Mouse (Mus musculus) thymus, postnatal 0 days (tissue): Measurements from ENCODE around the gene Slc5a10. TPM values are rescaled to one million over a fixed set of nuclear protein-coding genes. Genes with fewer than 3 reads are reported as not detected.

ENCODE experiments used
- DNase-seq: peaks from one replicate; pipeline ENCODE4 v3.0.0-alpha.2; 2015; ENCODE audit warnings: low spot score
- polyA plus RNA-seq: library from polyadenylated mRNA; unstranded; fragments of >200 nt; fragmentation: Nextera tagmentation; extraction: Ambion mirVana; gene quantifications from 2 replicates; pipeline ENCODE4 v1.2.1, GENCODE M21; 2015

Slc5a10 gene
- polyA plus RNA-seq, 1 experiment from 2014 or later: 0.10 TPM

DNA sequence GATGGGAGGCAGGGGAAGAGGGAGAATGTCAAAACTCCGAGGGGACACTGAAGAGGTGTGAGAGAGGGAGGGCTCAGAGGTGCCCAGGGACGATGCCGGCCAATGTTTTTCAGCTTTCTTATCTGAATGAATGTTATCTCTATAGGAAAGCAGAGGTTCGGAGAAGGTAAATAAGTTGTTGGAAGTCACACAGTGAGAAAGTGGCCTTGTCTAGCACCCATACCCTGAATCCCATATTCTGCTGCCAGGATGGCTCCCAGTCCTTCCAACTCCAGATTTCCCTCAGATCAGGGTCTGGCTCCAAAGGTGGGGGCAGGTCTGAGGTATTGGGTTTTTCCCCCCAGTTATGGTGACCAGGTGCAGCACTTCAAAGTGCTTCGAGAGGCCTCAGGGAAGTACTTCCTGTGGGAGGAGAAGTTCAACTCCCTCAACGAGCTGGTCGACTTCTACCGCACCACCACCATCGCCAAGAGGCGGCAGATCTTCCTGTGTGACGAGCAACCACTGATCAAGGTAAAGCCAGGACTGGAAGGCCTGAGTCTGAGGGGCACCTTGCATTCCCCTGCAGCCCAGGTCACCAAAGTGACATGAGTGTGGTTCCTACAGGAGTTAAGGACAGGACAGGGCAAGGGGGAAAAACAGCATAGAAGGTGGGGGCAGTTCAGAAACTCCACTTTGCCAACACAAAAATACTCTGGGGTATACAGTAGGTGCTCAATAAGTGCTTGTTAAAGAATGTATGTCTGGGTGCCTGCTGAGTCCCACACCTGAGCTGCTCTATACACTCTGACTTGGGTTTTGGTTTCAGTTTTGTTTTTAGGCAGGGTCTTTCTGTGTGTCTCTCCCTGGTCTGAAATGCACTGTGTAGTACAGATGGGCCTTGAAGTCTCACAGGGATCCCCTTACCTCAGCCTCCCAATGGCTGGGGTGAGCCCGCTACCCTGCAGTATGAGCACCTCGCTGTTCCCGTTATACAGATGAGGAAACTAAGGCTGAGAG, 50.8 kb downstream of the Slc5a10 start:
- peak; percentile 61 for DNase-seq

DNA sequence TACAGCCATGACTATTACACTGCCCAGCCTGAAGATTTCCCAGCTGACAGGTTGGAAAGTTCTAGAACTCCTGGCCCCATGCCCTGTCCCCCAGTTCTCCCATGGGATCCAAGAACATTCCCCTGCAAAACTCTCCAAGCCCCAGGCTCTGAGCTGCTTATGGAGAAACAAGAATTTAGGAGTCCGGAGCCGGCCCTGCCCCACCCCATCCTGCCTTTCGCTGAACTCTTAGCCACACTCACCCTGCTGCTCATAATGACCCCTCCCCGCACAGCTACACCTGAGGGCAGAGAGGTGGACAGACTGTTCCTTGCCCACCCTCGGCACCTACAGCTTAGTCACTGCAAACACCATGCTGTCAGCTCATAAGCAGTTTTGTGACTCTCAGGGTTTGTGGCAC, 52.8 kb downstream of the Slc5a10 start:
- DNase-seq: no peak

DNA sequence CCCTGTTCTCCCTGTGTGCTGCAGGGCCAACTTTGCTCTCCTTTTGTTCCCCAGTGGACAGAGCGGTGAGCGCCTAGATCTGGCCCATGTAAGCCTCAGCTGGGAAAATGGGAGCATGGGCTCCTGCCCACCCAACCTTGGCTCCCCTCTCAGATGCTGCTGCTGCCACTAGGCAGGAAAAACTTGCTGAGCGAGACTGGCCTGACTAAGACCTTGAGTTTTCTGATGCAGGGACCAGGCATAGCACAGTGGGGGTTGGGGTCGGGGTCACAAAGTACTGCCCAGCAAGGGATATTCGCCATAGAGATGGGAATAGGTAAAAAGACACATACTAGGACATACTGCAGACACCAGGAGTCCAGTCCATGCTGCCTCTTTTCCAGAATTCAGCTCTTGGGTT, 53.4 kb downstream of the Slc5a10 start:
- DNase-seq: no peak

DNA sequence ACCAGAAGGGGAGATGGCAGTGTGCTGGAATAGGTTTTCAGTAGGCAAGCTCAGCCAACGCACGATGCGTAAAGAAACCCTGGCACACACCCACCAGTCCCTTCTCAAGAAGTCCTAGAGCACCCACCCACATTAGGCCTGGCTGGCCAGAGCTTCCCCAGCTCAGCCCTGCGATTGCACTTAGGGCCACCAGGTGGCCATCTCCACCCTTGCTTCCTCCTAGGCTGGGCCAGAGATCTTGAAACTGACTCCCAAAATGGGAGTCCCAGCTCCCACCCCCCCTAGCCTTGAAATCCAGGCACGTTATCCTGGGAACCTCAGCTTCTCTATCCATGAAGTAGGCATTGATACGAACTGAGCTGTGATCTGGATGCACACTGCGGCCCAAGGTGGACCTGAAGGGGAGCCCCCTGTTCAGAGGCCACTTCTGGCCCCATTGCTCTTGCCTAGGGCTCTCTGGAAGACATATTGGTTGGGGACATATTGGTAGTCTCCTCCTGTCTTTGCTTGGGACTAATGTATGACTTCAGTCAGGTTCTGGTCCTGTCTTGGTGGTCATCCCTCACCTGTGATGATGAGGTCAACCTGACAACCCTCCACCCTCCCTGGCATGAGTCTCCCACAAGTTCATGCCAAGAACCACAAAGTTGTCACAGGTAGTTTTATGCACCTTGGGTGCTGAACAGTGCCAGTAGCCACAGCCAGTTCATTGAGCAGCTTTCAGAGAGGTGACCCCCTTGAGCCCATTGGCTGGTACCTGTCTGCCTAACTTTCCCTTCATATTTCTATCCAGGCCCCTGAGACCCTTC, 54.4 kb downstream of the Slc5a10 start:
- peak; percentile 49 for DNase-seq

DNA sequence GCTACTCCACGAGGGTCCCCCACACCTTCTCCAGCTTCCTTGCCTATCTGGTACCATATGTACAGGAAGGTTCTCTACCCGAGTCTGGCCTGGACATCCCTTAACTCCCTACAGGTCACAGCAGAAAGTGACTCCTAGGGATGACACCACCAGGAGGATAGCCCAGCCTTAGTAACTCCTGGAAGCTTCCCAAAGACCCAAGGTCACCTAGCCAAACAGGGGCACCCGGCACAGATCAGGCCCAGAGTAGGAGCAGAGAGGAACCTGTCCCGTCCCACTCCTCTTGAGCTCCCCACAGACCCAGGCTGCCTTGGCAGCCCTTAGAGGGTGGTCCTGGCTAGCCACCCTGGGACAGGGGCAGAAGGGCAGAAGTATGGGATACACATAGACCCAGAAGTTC, 55.2 kb downstream of the Slc5a10 start:
- DNase-seq: no peak

DNA sequence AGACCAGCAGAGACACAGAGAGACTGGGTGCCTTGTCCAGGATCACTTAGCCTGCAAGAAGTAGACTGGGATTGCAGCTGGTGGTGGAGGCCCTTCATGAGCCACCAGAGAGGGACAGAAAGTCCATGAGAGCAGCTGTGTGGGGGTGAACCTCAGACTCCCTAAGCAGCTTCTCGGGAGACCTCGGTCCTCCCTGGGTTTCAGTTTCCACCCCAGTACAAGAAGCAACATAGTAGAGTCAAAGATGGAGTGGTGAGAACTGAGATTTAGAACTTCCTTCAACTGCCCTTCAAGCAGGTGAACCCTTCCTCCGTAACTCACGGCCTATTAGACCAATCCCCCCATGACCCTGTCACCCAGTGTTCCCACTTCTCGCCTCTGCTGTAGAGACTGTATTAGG, 58.4 kb downstream of the Slc5a10 start:
- DNase-seq: no peak

DNA sequence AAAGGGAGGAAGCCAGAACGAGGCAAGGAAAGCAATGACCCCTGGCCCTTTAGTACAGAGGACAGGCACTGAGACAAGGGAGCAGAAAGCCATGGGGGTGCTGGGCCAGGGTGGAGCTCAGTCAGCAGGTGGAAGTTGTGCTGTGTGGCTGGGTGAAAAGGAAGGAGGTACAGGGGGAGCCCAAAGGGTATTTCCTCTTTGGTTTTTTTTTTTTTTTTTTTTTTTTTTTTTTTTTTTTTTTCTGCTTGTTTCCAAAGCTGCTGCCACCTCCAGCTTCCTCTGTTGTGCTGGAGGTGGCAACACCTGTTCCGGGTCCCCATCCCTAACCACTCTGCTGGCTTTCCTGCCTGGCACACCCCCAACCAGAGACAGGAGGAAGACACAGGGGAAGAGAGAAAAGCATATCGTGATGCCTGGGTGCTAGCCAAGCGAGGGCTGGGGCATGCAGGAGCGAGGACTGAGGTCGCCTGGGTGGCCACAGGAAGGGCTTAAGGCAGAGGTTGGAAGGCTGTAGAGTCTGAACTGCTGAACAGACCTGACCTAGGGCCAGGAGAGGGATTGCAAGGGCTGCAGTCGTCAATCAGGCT, 59.7 kb downstream of the Slc5a10 start:
- peak; percentile 59 for DNase-seq

DNA sequence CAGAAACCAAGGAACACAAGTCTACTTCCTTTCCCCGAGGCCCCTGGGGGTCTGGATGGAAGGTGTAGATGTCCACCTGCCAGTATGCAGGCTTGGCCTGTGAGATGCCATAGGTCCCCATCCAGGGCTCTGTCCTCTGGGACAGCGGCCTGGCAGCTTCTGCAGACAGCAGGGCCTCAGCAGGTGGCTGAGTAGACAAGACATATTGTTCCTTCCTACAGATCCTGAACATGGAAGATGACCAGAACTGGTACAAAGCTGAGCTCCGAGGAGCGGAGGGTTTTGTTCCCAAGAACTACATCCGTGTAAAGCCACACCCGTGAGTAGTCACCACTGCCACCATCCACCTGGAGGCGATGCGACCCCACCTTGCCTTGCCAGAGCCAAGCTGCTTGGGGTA, 60.6 kb downstream of the Slc5a10 start:
- no peak for DNase-seq

DNA sequence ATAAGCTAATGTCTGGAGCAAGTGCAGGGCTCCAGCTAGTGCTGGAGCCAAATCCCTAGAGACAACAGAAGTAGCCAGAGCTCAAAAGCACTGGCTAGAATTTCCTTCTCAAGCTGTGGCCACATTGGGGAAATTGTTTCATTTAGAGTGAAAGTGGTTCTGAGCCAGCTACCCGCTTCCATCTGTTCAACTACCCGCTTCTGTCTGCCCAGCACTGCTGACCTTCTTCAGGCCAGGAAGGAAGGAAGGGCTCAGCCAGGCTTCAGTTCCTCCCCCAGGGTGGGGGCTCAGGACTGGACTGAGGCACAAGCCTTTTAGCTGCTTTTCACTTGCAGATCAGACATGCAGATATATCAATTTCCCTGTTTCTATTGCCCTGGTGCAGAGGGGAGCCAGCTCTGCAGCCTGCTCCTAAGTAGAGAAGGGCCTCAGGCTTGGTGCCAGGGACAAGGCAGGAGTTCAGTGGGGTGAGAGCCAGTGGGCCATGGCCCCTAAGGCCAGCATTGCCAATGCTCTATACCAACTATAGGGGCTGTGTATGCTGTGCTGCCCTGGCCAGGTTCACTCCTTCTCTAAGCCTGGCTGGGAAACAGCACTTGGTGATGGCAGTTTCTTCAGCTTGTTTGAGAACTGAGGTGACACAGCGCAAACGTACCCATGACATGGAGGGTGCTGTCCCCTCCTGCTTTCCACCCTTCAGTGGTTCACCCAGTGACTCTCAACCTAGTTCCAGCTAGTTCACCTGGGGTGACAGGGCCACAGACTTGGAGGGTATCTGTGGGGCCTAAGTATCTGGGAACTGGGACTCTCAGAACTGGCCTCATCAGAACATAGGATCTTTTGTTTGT, 61.4 kb downstream of the Slc5a10 start:
- DNase-seq: no peak

DNA sequence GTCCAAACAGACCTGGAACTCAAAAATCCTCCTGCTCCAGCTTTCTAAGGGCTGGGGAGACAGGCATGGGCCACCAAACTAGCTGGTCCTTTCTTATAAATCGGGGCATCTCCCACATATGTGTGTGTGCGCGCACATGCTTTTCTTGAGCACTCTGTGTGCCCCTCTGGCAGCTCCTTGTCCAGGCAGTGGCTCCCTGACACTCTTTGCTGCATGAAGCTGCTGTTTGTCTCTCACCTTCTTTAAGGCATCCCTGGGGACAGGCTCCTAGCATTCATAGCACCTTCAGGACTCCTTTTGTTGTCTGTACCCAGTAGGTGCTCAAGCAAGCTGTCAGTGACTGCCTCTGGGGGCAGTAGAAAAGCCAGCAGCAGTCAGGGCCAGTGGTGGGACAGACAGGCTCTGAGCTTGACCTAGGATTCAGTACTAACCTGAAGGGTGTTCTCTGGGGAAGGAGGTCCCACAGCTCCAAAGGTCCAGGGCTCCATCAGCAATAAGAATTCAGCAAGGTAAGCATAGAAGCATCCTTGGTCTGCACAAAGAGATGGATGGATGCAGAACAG, 62.2 kb downstream of the Slc5a10 start:
- no peak for DNase-seq

DNA sequence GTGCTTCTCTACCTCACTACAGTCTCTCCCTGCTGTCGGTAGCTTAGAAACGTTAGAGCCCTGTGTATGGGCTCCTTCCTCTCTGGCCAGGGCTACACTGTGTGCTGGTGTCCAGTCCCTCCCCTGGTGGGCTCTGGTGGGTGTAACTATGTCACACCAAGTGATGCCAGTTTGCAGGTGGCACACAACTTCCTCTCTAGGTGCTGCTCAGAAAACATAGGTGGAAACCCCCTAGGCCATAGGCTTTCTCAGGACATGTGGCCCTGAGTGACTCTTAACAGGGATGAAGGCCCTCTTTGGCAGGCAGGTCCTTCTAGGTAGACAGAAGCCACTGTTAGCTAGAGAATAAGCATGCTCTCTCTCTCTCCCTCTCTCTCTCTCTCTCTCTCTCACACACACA, 63.2 kb downstream of the Slc5a10 start:
- no peak for DNase-seq

DNA sequence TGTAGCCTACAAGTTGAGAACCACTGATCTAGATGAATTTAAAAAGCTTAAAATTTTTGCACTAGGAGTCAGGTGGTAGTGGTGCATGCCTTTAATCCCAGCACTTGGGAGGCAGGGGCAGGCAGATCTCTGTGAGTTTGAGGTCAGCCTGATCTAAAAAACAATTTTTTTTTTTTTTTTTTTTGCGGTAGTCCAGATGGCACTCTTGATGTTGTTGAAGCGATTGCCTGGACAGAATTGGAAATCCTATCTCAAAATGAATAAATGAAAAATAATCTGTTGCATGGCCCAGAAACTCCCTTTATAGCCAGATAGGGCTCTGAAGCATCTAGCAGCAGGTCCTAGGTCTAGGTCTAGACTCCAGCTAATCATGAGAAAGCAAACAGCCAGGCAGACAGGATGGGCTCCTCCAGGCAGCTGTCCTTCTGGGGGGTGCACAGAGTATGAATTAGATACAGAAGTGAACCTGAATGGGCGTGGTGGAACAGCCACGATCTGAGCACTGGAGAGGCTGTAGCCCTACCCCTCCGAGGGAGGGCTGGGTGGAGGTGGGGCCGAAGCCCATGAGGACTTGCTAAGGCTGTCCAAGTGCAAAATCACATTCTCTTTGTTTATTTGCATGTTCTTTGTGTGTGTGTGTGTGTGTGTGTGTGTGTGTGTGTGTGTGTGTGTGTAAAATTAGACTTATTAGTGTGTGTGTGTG, 64.3 kb downstream of the Slc5a10 start:
- no peak for DNase-seq

DNA sequence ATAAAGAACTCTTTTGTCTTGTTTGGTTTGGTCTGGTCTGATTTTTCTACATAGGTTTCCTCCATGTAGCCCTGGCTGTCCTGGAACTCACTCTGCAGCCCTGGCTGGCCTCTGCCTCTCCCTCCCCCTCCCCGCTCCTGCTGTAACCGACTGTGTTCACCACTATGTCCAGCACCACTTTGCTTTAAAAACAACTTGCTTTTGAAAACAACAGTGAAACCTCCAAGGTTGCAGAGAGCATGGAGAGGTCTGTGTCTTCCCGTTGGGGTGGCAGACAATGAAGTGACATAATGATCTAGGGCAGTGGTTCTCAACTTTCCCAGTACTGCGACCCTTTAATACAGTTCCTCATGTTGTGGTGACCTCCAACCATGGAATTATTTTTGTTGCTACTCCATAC, 65.0 kb downstream of the Slc5a10 start:
- DNase-seq: no peak

DNA sequence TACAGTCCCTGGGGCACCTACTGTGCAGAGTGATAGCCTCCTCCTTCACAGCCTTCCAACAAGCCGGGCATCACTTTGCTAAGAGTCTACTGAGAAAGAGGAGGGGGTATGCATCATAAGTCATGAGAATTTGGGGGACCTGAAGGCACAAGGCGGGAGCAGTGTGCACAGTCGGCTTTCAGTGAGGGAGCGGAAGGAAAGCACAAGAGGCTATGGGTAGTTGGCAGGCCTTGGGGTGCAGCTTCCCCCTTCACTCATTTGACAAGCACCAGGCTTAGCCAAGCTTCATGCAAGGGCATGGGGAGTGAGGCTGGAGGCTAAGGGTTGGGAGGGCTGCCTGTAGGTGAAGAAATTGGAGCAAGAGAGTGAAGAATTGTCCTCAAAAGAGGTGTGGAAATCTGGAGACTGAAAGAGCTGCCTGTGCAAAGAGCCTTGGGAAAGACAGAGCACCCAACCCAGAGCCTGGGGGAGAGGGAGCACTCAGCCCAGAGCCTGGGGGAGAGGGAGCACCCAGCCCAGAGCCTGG, 65.8 kb downstream of the Slc5a10 start:
- DNase-seq: no peak

DNA sequence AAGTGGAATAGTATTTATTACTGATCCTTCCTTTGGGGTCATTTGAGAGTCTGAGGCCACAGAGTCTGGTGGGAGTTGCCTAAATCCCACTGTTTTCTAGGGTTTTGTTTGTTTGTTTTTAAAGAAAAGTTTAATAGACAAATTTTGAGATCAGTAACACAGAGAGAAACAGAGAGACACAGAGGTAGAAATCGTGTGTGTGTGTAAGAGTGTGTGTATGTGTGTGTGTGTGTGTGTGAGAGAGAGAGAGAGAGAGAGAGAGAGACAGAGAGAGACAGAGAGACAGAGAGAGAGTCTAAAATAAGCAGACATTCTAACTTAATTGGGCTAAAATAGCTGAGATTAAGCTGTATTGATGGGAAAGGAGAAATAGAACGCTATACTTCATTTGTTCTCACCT, 67.1 kb downstream of the Slc5a10 start:
- DNase-seq: no peak

DNA sequence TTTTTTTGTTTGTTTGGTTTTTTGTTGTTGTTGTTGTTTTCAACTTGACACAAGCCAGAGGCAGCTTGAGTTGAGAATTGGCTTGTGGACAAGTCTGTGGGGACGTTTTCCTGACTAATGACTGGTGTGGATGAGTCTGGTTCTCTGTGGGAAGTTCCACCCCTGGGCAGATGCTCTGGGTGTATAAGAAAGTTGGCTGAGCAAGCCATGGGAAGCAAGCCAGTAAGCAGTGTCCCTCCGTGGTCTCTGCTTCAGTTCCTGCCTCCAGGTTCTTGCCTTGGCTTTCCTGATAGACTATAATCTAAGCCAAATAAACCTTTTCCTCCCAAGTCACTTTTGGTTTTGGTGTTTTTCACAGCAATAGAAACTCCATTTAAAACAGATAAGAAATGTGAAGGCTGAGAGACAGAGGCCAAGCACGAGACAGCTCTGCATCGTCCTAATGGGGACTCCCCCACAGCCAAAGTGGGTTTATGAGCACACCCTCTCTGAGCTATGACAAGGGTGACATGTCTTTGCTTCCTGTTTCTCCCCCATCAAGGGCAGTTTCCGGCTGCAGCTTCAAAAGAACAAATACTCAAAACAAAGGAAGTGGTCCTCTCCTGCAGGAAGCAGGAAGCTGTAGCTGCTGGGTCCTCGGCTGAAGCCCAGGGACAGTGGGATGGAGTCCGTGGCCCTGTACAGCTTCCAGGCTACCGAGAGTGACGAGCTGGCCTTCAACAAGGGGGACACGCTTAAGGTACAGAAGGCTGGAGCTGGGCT, 67.8 kb downstream of the Slc5a10 start, which contains the start of gene Grap:
Grap (plus strand) TSS at position 580 of the 762 bp plus-strand sequence.
- peak; percentile 88 for DNase-seq

DNA sequence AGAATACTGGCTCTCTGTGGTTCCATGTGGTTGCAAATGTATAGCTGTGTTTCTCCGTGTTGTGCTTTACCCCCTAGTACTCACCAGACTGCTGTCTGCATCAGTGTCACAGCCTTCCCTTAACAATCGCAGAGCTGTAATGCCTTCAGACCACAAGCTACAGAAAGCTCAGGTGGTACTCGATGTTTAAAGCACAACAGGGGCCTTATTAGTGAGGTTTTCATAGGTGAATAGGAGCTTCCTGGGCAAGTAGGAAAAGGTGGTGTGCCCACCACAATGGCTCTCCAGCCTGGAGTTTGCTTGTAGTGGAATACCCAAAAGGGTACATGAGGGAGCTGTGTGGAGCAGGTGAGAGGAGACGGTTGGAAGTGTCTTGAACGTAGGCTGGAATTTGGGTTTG, 68.4 kb downstream of the Slc5a10 start:
- DNase-seq: no peak

DNA sequence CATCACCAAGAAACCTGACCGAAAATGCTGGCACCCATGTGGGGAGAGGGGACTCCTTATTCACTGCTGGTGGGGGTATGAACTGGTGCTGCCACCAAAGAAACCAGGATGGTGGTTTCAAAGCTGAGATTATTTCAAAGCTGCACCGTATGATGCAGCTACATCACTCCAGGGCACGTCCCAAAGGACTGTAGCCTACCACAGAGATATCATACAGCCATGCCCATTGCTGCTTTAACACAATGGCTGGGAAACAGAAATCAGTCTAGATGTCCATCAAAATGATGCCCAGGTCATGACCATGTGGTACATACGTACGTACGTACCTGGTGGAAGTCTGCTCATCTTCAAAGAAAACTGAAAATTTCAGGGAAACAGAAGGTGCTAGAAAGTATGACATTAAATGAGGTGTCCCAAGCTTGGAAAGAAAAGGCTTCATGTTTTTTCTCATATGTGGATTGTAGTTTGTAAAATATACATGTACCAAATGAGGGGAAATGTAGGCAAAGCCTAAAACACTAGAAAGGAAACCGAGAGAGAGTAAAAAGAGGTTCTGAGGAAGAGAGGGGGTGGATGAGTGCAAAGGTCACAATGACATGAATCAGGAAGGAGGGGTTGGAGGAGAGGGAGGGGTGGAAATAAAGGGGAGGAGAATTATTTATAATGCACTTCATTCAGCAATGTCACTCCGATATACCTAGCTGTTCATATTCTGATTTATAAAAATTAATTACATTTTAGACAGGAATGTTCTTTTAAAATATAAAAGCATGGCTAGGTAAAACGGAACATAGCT, 70.0 kb downstream of the Slc5a10 start:
- no peak for DNase-seq
